Mouse (Mus musculus): Measurements from ENCODE around the gene Aagab. TPM values are rescaled to one million over a fixed set of nuclear protein-coding genes. Genes with fewer than 3 reads are reported as not detected.

The Aagab gene
- total and polyA plus RNA-seq, 3 experiments, result 16.1 to 27.4 TPM; not detected in 1

GRCm38 (mm10) chr9:63691960-63692359 is 89.5 kb downstream of the Aagab start:
- H3K4me3 ChIP-seq (ENCODE audit: control insufficient read depth in 1 of 2, insufficient read depth in 1 of 2, low read depth in 2 of 2, low read length in 2 of 2), result no peak overlapping the region
- no peaks in the 10 kb centered on the region for H3K27me3 ChIP-seq (ENCODE audit: control insufficient read depth in 1 of 2, insufficient read depth in 2 of 2, low read length in 2 of 2)
- H3K27ac ChIP-seq (ENCODE audit: control insufficient read depth, low read depth, low read length), result no peak overlapping the region
- TF ChIP-seq EP300 (IDR thresholded peaks at IDR 0.05; ENCODE audit: low read depth in 1 of 2, low read length in 2 of 2) (no peak), TCF12 (IDR thresholded peaks at IDR 0.05; ENCODE audit: low read depth, low read length) (no peak), BHLHE40 (IDR thresholded peaks at IDR 0.05; ENCODE audit: borderline replicate concordance, low read depth, low read length) (no peak), E2F4 (IDR thresholded peaks at IDR 0.05; ENCODE audit: borderline replicate concordance, low read depth, low read length) (no peak), POLR2AphosphoS5 (IDR thresholded peaks at IDR 0.05; ENCODE audit: borderline replicate concordance, low read depth, low read length) (no peak), ZMIZ1 (IDR thresholded peaks at IDR 0.05; ENCODE audit: low read depth, low read length) (no peak), ETS1 (IDR thresholded peaks at IDR 0.05; ENCODE audit: low read depth, low read length) (no peak), MYC (IDR thresholded peaks at IDR 0.05; ENCODE audit: low read depth, low read length) (no peak), SMC3 (IDR thresholded peaks at IDR 0.05; ENCODE audit: low read depth, low read length) (no peak), HCFC1 (IDR thresholded peaks at IDR 0.05; ENCODE audit: low read depth, low read length) (no peak), CTCF (IDR thresholded peaks at IDR 0.05 in 2 of 3, conservative IDR thresholded peaks at IDR 0.05 in 1 of 3; ENCODE audit: control insufficient read depth in 1 of 3, insufficient read depth in 1 of 3, low read depth in 2 of 3, low read length in 3 of 3, poor library complexity in 1 of 3, severe bottlenecking in 1 of 3) (no peak), GABPA (IDR thresholded peaks at IDR 0.05; ENCODE audit: low read depth, low read length) (no peak), JUND (IDR thresholded peaks at IDR 0.05; ENCODE audit: low read depth, low read length) (no peak), MXI1 (IDR thresholded peaks at IDR 0.05; ENCODE audit: low read depth, low read length) (no peak)
- H3K36me3 ChIP-seq (ENCODE audit: control insufficient read depth in 1 of 2, insufficient read depth in 2 of 2, low read length in 2 of 2), result peaks cover 0 to 9% of the 10 kb centered on the region in 2 experiments; a peak in 2 of 4 replicates
- DNase-seq (ENCODE audit: low read depth, low spot score), result no peak
- no peaks in the 10 kb centered on the region for H3K9me3 ChIP-seq (replicated peaks; ENCODE audit: insufficient read depth, low read length)
- peaks cover 8 to 10% of the 10 kb centered on the region in 2 experiments for H3K4me1 ChIP-seq (ENCODE audit: control insufficient read depth in 1 of 2, insufficient read depth in 2 of 2, low read length in 2 of 2)
- no peaks in the 10 kb centered on the region for H3K79me2 ChIP-seq (ENCODE audit: control insufficient read depth, insufficient read depth, low read length, poor library complexity)
- H3K9ac ChIP-seq (ENCODE audit: control insufficient read depth, low read depth, low read length, poor library complexity, severe bottlenecking), result no peak overlapping the region

Other genes starting within 250 kb of the Aagab start
- gene Map2k5, start 224.8 kb upstream of the Aagab start, total RNA-seq (2012; rRNA removed), result 8.7 and 9.6 TPM in 2 replicates
- 10 to 100 TPM in 1 of 2 experiments, not detected in 1; 29.1 TPM for gene Map2k5, start 224.8 kb upstream of the Aagab start, polyA plus RNA-seq (2012; ENCODE audit: insufficient read depth in 1 of 2, insufficient read length in 2 of 2, low read depth in 1 of 2, low replicate concordance in 2 of 2, missing spikeins in 1 of 2)
- gene 2300009A05Rik, start 203.4 kb upstream of the Aagab start, total RNA-seq (2012; rRNA removed), result 24.0 and 25.5 TPM in 2 replicates
- 10 to 100 TPM in 1 of 2 experiments, not detected in 1; 30.6 TPM for gene 2300009A05Rik, start 203.4 kb upstream of the Aagab start, polyA plus RNA-seq (2012; ENCODE audit: insufficient read depth in 1 of 2, insufficient read length in 2 of 2, low read depth in 1 of 2, low replicate concordance in 2 of 2, missing spikeins in 1 of 2)
- gene Iqch, start 167 bp upstream of the Aagab start, total RNA-seq (2012; rRNA removed), result not detected in 2 replicates
- not detected for gene Iqch, start 167 bp upstream of the Aagab start, polyA plus RNA-seq (2012; ENCODE audit: insufficient read depth in 1 of 2, insufficient read length in 2 of 2, low read depth in 1 of 2, low replicate concordance in 2 of 2, missing spikeins in 1 of 2)
- 7.1 and 7.5 TPM in 2 replicates for gene Smad3, start 155.3 kb downstream of the Aagab start, total RNA-seq (2012; rRNA removed)
- gene Smad3, start 155.3 kb downstream of the Aagab start, polyA plus RNA-seq (2012; ENCODE audit: insufficient read depth in 1 of 2, insufficient read length in 2 of 2, low read depth in 1 of 2, low replicate concordance in 2 of 2, missing spikeins in 1 of 2), result 10 to 100 TPM in 1 of 2 experiments, not detected in 1; 10.2 TPM